Mouse (Mus musculus) bone marrow macrophage, adult 2 months (primary cell): ENCODE measurements around the gene Ankrd34b.

ENCODE experiments used
- CTCF ChIP-seq: IDR thresholded peaks from 2 replicates; pipeline ENCODE4 v1.5.1; 2012; ENCODE audit warnings: low read depth, mild to moderate bottlenecking, low read length, moderate library complexity
- POLR2A ChIP-seq: IDR thresholded peaks from 2 replicates; pipeline ENCODE4 v1.6.1; 2012; ENCODE audit warnings: mild to moderate bottlenecking, low read depth, low read length, borderline replicate concordance

GRCm38 (mm10) chr13:92469381-92469780 lies 43.7 kb downstream of the Ankrd34b start:
- TF ChIP-seq CTCF, result no peak
- no peak for TF ChIP-seq POLR2A
